Mouse (Mus musculus) large intestine, adult 2 months (tissue): ENCODE measurements around the gene Sppl2b. TPM values are rescaled to one million over a fixed set of nuclear protein-coding genes. Genes with fewer than 3 reads are reported as not detected.
"Not testable (repeated sequence)": the region's sequence is repeated elsewhere in the genome, so short reads cannot be mapped to it uniquely, and the experiment has no call there.

Experiments
- DNase-seq: peaks from one replicate; pipeline ENCODE4 v3.0.0-alpha.2; 2012; ENCODE audit warnings: low read depth, low spot score
- WGBS: fragments of 180-500 bp; shearing (Covaris S2); methylation state at CpG from one replicate; pipeline ENCODE4 v1.1.7; 2018; 5-methylcytosine and 5-hydroxymethylcytosine counted together
- polyA plus RNA-seq: library from polyadenylated mRNA; depleted of rRNA; stranded (reverse); fragments of >200 nt; gene quantifications from 2 replicates; pipeline ENCODE4 v1.2.3, GENCODE M21; 2012

Sppl2b gene
- polyA plus RNA-seq, 1 experiment = 48.4 TPM

DNA sequence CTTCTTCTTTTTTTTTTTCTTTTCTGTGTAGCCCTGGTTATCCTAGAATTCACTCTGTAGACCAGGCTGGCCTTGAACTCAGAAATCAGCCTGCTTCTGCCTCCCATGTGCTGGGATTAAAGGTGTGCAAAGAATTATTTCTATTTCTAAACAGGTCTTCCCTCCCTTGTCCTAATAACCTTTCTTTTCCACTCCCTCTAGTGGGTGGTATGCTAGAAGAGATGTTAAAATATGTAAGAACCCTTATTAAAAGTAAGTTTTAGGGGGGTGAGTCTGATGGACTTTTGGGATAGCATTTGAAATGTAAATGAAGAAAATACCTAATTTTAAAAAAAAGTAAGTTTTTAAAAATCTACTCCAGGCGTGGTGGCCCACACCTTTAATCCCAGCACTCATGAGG is 31.8 kb upstream of the Sppl2b start:
- no peak for DNase-seq
- WGBS = 97% methylated on average over 1 of the region's 1 CpGs

DNA sequence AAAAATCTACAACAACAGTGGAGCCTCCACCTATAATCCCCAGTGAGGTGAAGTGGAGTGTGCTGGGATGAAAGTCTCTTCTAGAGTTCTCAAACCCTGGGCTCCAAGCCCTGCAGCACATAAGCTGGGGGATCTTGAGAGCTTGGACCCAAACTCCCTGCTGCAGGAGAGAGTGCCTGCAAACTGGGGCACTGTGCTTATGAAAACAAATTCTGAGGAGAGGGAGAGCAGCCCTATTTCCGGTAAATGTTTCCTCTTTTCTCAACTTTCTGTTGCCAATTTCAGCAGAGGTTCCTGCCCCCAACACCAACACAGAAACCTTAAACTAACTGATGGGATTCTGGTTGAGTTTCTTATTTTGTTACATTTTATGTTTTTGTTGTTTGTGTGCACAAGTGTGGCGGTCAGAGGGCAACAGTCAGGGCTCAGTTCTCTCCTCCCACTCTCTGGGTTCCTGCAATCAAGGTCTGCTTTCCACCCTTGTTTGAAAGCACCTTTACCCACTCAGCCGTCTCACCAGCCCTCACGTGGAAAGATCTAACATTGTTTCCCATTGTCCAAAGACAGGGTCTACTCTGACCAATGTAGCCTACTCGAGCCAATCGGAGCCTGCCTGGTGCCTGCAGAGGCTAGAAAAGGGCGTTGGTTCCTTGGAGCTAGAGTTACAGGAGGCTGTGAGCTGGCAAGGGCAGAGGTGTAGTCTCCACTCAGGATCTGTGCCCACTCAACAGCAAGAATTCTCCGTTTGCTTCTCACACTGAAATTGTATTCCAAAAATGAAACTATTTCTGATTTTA is 31.0 kb upstream of the Sppl2b start:
- 34% methylated on average over 8 of the region's 8 CpGs for WGBS
- no peak for DNase-seq

DNA sequence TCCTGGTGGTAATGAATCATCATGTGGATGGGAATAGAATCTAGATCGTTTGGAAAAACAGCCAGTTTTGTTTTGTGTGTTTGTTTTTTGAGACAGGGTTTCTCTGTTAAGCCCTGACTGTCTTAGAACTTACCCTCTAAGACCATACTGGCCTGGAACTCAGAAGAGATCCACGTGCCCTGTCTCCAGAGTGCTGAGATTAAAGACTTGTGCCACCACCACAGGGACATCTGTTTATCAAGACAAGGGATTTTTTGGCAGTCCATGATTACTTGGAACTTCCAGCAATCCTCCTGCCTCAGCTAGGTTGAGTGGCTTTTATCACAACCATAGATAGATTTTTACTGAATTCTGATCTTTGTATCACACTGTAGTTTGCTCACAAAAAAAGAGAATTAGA is 30.2 kb upstream of the Sppl2b start:
- WGBS = 55% methylated on average over 2 of the region's 2 CpGs

DNA sequence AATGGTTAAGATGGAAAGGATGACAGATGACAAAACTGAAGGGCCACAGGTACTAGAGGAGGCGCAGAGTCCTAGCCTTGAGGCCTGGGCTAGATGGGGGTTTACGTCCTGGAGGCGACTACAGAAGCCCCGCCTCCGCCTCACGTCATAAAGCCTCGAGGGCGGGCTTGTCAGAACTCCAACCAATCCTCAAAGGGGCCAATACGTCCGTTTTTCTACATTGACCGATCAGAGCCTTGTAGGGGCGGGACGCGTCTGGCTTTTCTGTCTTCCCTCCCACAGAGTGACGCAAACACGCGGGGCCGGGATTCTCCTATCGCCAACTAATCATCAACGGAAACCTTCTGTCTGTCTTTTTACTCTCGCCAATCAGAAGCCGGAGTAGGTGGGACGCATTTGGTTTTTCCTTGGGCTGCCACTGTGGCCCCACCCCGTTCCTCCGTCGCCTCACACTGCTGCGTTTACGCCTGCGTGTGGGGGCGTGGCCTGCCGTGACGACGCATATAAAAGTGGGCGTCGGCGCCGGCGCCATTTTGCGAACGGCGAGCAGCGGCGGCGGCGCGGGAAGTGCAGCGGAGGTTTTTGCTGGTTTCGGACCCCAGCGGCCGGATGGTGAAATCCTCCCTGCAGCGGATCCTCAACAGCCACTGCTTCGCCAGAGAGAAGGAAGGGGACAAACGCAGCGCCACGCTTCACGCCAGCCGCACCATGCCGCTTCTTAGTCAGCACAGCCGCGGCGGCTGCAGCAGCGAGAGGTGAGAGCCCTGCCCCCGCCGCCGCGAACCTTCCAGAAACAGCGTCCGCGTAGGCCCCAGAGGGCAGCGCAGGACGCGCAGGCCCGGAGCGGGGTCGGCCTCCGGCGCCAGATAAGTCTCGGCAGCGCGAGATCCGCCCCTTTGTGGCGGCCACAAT is 28.7 kb upstream of the Sppl2b start, which contains the start of gene Oaz1:
Gene Oaz1, plus strand, starts transcription at position 506 of the 912 bp plus-strand sequence.
- DNase-seq = peak; percentile 100
- WGBS = under 1% methylated on average over 73 of the region's 82 CpGs

More for the DNA sequence above, 30.2 kb upstream of the Sppl2b start:
- DNase-seq = no peak

DNA sequence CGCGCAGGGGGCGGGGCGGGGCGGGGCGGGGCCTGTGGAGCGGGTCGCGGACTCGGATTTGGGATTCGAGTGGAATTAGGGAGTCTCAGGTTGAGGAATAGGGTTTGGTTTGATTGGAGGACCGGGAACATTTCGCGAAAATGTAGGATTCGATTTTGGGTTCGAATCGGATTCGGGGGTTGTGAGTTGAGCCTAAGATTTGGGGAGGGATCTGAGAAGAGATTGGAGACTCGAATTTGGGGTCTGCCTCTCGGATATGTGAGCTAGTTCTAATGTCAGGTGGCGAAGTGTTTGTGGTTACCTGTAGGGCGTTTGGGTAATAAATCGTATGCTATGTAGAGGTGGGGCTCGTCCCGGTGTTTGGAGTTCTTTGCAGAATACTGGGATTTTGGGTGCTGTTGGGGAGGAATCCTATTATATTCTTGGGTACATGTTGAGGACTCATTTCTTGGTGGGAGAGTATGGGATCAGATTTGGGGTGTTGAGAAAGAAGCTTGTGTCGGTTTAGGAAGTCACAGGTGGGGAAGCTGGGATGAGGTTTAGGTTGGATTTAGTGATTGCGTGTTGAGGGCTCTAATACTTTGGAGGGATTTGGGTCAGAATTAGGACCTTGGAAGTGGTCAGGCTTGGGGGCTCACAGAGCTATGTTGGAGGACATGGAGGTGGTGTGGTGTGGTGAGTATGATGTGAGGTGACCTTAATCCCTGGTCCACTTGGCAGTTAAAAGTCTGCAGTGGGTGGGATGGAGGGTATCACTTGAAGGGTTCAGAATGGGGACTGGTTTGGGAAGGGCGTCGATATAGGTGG is 27.8 kb upstream of the Sppl2b start:
- 2% methylated on average over 29 of the region's 29 CpGs for WGBS
- DNase-seq = no peak

DNA sequence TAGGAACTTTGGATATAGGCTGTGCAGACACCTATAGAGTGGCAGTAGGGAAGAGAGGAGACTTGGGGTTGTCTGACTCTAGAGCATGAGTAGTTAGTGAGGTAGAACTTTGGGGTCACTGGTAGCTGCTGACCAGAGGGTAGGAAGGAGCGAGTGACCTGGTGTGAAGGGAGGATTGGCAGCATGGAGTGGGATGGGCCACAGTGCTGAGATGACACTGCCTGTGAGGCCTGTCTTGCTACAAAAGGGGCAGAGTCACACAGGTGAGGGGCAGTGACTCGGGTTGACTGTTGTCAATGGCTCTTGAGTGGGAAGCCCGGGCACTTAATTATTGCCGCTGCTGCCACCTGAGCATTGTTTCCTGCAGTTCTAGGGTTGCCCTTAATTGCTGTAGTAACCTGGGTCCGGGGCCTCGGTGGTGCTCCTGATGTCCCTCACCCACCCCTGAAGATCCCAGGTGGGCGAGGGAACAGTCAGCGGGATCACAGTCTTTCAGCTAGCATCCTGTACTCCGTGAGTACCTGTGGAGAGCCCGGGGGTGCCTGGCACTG is 27.1 kb upstream of the Sppl2b start:
- no peak for DNase-seq
- 32% methylated on average over 10 of the region's 10 CpGs for WGBS

DNA sequence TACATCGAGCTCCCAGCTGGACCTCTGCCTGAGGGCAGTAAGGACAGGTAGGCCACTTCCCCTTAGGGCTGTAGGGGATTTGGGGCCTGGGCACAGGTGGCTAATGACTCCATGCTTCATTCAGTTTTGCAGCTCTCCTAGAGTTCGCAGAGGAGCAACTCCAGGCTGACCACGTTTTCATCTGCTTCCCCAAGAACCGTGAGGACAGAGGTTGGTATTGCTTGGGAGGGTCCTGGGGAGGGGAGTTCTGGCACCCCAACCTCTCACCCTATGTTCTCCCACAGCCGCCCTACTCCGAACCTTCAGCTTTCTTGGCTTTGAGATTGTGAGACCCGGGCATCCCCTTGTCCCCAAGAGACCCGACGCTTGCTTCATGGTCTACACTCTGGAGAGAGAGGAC is 26.5 kb upstream of the Sppl2b start:
- 48% methylated on average over 9 of the region's 9 CpGs for WGBS
- DNase-seq = not testable (repeated sequence)

DNA sequence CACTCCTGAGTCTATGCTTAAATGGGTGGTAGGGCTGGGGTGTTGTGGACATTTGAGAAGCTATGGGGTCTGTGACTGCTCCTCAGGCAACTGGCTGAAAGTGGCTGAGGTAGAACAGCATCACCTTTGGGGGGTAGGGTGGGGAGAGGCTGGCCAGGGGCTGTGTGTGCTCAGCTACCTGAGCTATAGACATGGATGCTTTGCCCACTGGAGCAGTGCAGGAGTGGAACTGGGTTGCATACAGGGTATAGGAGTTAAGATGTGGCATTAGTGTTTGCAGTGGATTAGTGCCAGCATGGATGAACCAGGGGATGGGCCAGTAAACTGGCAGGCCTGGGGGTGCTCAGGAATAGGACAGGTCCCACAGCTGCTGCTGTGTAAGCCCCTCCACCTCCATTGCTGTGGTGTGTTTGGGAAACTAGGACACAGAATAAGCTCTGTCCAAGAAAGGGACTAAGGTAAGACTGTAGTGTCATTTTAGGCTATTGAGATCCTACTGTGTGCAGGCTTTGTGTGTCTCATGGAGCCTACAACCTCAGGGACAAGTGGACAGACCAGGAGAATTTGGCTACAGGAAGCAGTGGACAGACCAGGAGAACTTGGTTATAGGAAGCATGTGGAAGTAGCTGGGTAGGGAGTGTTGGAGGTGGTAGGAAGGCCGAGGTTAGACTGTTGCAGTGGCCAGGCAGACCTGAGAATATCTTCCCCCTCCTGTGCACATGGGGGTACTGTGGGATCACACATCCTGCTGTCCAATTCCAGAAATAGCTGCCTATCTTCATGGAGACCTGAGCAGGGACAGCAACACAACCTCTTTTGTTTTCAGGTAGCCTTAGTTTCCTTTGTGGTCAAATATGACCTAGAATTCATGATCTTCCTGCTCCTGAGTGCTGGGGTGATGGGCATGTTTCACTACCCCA is 25.5 kb upstream of the Sppl2b start:
- WGBS = 38% methylated on average over 1 of the region's 1 CpGs

DNA sequence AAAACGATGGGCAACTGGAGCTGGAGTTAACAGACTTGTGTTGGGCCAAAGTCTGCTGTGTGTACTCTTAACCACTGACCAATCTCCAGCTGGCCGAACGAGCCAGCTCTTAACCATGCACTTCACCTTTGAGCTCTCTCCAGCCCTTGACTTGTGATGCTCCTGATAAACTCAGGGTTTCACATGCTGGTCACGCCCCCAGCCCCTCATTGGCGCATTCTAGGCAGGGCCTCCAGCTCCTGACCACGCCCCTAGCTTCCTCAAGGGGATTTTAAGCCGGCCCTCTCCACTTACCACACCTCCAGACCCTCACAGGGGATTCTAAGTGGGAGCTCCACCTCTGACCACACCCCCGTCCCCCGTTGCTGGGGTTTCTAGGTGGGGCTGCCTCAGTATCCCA is 23.9 kb upstream of the Sppl2b start:
- no peak for DNase-seq
- WGBS = 20% methylated on average over 9 of the region's 9 CpGs

More for the DNA sequence above, 25.5 kb upstream of the Sppl2b start:
- no peak for DNase-seq

DNA sequence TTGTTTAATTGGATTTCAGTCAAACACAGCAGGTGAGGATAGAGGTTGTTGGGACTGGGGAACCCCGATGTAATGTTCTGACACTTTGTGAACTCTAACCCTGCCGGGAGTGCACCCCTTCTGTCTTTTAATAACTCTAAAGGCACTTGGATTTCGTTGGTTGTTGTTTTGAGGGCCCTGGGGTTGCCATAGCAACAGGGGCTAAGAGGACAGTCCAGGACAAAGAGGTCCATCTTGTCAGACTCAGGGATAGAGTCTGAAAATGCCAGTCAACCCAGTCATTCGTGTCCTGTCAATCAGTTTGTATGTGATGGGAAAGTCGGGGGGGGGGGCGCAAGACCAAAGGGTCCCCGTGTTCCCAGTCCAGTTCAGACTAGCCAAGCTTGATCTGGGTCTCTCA is 22.3 kb upstream of the Sppl2b start:
- DNase-seq = no peak
- WGBS = 58% methylated on average over 7 of the region's 7 CpGs

DNA sequence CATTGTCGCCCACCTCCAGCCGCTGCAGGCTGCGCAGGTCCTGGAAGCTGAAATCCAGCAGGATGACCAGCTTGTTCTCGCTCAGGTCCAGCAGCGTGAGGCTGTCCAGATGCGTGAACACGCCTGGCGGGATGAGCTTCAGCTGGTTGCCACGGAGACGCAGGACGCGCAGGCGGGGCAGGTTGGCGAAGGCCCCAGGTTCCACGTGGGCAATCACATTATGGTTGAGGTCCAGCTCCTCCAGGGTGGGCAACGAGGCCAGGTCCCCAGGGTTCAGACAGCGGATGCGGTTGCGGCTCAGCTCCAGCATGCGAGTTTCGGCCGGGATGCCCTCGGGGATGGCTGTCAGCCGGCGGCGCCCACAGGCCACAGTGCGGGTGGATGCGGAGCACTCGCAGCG is 19.5 kb upstream of the Sppl2b start:
- DNase-seq = no peak
- WGBS = 50% methylated on average over 30 of the region's 30 CpGs

DNA sequence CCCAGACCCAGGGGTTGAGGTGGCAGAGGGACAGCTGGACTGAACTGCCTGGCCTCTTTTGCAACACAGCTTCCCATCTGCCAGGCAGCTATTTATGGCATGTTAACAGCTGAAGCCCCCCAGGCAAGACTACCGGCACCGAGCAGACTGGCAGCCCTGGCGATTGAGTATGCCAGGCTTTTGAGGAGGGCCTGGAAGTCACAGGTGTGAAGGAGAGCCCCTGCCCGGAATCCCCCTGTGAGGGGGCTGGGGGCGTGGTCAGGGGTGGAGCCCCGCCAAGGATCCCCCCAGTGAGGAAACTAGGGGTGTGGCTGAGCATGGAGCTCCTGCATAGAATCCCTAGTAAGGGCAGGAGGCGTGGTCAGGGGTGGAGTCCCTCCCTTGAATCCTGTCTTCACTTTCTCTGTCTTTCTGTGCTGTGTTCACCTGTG is 18.1 kb upstream of the Sppl2b start:
- WGBS = 43% methylated on average over 7 of the region's 7 CpGs
- no peak for DNase-seq

DNA sequence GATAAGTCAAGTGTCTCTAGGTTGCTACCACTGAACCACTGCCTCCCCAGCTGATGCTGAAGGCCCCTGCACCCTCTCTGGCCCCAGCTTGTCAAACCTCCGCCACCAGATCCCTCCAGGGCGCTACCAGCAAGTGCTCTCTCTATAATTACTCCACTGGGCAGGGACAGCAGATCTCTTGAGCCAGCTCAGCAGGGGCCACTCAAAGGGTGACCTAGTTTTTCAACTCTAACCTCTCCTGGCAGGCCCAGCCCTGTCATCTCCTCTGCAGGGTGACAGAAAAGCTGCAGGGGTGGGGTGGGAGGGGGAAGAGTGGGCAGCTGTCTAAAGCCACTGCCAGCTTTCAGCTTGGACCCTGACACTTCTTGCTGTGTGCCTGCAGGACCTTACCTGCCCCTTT is 17.2 kb upstream of the Sppl2b start:
- WGBS = 29% methylated on average over 2 of the region's 2 CpGs
- no peak for DNase-seq

DNA sequence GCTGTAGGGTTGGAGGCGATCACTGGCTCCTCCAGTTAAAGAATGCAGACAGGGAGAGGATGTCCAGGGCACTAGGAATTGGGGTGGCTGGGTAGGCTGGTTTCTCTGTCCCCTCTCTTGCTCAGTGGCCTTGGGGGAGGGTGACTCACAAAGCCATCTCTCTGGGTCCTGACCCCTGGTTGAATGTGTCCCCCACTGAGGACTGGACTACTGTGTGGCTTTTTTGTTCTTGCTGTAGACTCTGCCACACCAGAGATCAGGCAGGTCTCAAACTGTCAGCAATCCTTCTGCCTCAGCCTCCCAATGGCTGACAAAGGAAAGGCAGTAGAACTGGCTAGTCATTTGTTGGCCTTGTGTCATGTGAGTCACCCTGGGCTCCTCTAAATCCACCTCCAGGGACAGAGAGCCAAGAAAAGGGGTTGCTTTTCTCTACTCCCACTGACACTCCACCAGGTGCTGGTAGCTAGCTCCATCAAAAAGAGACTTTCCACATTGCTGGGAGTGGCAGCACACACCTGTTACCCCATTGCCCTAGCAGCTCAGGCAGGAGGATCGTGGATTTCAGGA is 16.6 kb upstream of the Sppl2b start:
- 43% methylated on average over 2 of the region's 2 CpGs for WGBS
- no peak for DNase-seq

DNA sequence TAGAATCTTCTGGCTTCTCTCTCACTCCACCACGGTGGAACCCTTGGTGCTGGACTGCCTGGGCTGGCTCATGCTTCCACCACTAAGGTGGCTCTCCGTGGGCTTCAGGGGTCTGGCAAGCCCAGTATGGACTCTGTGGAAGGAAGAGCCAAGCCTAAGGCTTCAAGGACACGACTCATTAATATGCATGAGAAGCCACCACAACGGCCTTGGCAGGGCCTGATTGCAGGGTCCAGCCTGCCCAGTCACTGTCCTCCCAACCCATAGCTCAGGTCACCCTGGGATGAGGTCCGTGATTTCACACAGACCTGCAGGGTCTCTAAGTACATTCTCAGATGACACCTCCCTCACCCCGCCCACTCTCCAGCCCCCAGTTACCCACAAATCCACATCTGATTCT is 15.2 kb upstream of the Sppl2b start:
- DNase-seq = no peak
- 52% methylated on average over 6 of the region's 6 CpGs for WGBS

DNA sequence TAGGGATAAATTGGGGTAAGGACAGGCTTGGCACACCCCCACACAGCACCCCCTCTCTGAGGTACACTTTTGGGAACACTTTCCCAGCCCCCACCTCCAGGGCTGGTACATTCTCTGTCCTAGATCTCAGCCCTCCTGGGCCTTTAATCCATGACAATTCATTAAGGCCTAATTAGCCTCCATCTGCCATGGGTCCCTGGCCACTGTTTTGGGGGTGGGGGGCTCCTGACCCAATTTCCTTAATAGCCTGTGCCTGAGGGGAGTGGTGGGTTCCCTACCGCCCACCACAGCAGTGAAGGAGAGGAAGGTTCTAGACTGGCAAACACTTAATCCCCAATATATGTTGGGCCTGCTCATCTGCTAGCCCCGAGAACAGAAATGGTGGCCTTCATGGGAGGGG is 13.4 kb upstream of the Sppl2b start:
- WGBS = 82% methylated on average over 2 of the region's 2 CpGs
- DNase-seq = no peak

DNA sequence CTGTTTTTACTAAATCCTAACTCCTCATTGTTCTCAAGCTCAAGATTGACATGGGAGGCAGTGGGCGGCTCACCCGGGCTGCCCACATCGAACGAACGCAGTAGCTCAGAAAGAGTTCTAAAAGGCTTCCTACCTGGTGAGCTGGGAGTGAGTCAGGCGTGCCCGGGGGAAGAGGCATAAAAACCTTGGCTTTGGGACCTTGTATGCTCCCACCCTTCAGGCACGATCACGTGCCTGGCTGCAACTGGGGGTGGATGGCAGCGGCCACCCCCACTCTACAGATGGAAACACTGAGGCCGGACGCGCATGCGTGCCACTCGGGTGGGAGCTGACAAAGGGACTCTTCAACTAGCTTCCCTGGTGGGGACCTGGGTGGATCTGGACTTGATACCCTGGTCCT is 12.7 kb upstream of the Sppl2b start:
- WGBS = 78% methylated on average over 15 of the region's 15 CpGs
- DNase-seq = no peak
